Mouse (Mus musculus) ES-Bruce4 (cell line): ENCODE results near the gene Tex13a.

ENCODE experiments used
- CTCF ChIP-seq: IDR thresholded peaks from one replicate; pipeline ENCODE4 v1.8.1; 2011; ENCODE audit warnings: low read depth, low read length
- EP300 ChIP-seq: IDR thresholded peaks from 2 replicates; pipeline ENCODE4 v1.6.1; 2011; ENCODE audit warnings: low read depth, low read length; ENCODE audit not compliant: insufficient read depth
- POLR2A ChIP-seq: IDR thresholded peaks from one replicate; pipeline ENCODE4 v1.8.1; 2011; ENCODE audit warnings: low read length; ENCODE audit not compliant: insufficient read depth

- no peak for TF ChIP-seq CTCF
- no peak for TF ChIP-seq POLR2A
- TF ChIP-seq EP300 = no peak
These were observed at the start of gene Tex13a for GRCm38 (mm10) chrX:138209480-138209879.
